Mouse (Mus musculus) CH12.LX (cell line): Measurements from ENCODE around the gene Tcp11. TPM values are rescaled to one million over a fixed set of nuclear protein-coding genes. Genes with fewer than 3 reads are reported as not detected.

Source experiments
- DNase-seq: peaks from one replicate; pipeline ENCODE4 v3.0.0-alpha.2; 2013; ENCODE audit errors: extremely low read depth
- H3K27ac ChIP-seq: 2 replicates; pipeline ENCODE4 v1.5.1; 2012; ENCODE audit warnings: low read depth, mild to moderate bottlenecking, control low read depth, moderate library complexity; ENCODE audit not compliant: insufficient read depth
- H3K27me3 ChIP-seq: replicated peaks from 2 replicates; pipeline ENCODE3; 2012; ENCODE audit warnings: inconsistent platforms
- H3K36me3 ChIP-seq, 2 experiments: replicated peaks in 1 of 2; 2 replicates each; pipeline versions ENCODE3 to v1.6.1; 2012; ENCODE audit warnings: inconsistent platforms in 1 of 2, low read length in 1 of 2, mild to moderate bottlenecking in 1 of 2, mixed read lengths in 1 of 2, moderate library complexity in 1 of 2; ENCODE audit not compliant: control insufficient read depth in 1 of 2, insufficient read depth in 1 of 2
- H3K4me1 ChIP-seq, 2 experiments: 2 replicates each; pipeline ENCODE4 v1.6.1; 2012; ENCODE audit warnings: inconsistent platforms in 1 of 2, moderate library complexity in 1 of 2; ENCODE audit not compliant: insufficient read depth in 2 of 2, control insufficient read depth in 1 of 2
- H3K4me2 ChIP-seq: 2 replicates; pipeline ENCODE4 v1.6.1; 2012; ENCODE audit warnings: low read depth, mild to moderate bottlenecking, control low read depth; ENCODE audit not compliant: poor library complexity, insufficient read depth, severe bottlenecking
- H3K4me3 ChIP-seq, 3 experiments: fragments of 150-350 bp in 1 of 3; sonication (generic) in 1 of 3; replicated peaks in 1 of 3; 2 replicates each; pipeline versions ENCODE3 to v1.5.1; 2011 to 2012; ENCODE audit warnings: low read depth in 2 of 3, low read length in 2 of 3, mild to moderate bottlenecking in 2 of 3, moderate library complexity in 2 of 3, control low read depth in 1 of 3, improper control_type of control experiment in 1 of 3, inconsistent platforms in 1 of 3, mixed read lengths in 1 of 3; ENCODE audit not compliant: poor library complexity in 1 of 3
- H3K79me2 ChIP-seq: replicated peaks from 2 replicates; pipeline ENCODE4 v1.6.1; 2012; ENCODE audit warnings: mild to moderate bottlenecking, moderate library complexity; ENCODE audit not compliant: control insufficient read depth, poor library complexity, insufficient read depth, severe bottlenecking; ENCODE audit errors: extremely low read depth
- H3K9ac ChIP-seq: 2 replicates; pipeline ENCODE4 v1.6.1; 2012; ENCODE audit warnings: low read depth, mild to moderate bottlenecking, control low read depth, moderate library complexity; ENCODE audit not compliant: insufficient read depth
- H3K9me3 ChIP-seq: replicated peaks from 2 replicates; pipeline ENCODE3; 2012; ENCODE audit warnings: low read length, inconsistent platforms, mixed read lengths
- BHLHE40 ChIP-seq: IDR thresholded peaks from 2 replicates; pipeline ENCODE4 v1.6.1; 2011; ENCODE audit warnings: mild to moderate bottlenecking, low read depth, low read length, improper control_type of control experiment
- CHD1 ChIP-seq: IDR thresholded peaks from 2 replicates; pipeline ENCODE4 v1.6.1; 2012; ENCODE audit warnings: low read depth, low read length, improper control_type of control experiment, inconsistent platforms
- CHD2 ChIP-seq: IDR thresholded peaks from 2 replicates; pipeline ENCODE4 v1.6.1; 2011; ENCODE audit warnings: low read length, improper control_type of control experiment
- CTCF ChIP-seq, 2 experiments: IDR thresholded peaks in 1 of 2; conservative IDR thresholded peaks in 1 of 2; 2 replicates each; pipeline ENCODE4 v1.5.1; 2011 to 2012; ENCODE audit warnings: low read depth in 2 of 2, low read length in 2 of 2, improper control_type of control experiment in 1 of 2, inconsistent platforms in 1 of 2, mild to moderate bottlenecking in 1 of 2, moderate library complexity in 1 of 2
- E2F4 ChIP-seq: IDR thresholded peaks from 2 replicates; pipeline ENCODE4 v1.6.1; 2011; ENCODE audit warnings: low read depth, low read length, improper control_type of control experiment; ENCODE audit not compliant: insufficient replicate concordance
- ELF1 ChIP-seq: IDR thresholded peaks from 2 replicates; pipeline ENCODE4 v1.6.1; 2014; ENCODE audit warnings: low read depth, mild to moderate bottlenecking, inconsistent platforms, low read length, improper control_type of control experiment
- EP300 ChIP-seq: IDR thresholded peaks from 2 replicates; pipeline ENCODE4 v1.6.1; 2011; ENCODE audit warnings: low read length, improper control_type of control experiment
- ETS1 ChIP-seq: conservative IDR thresholded peaks from 2 replicates; pipeline ENCODE4 v1.6.1; 2012; ENCODE audit warnings: low read depth, mild to moderate bottlenecking, inconsistent platforms, low read length, improper control_type of control experiment, moderate library complexity
- GABPA ChIP-seq: IDR thresholded peaks from 2 replicates; pipeline ENCODE4 v1.6.1; 2012; ENCODE audit warnings: low read depth, low read length, improper control_type of control experiment, inconsistent platforms; ENCODE audit not compliant: insufficient replicate concordance
- HCFC1 ChIP-seq: IDR thresholded peaks from 2 replicates; pipeline ENCODE4 v1.6.1; 2012; ENCODE audit warnings: low read depth, mild to moderate bottlenecking, inconsistent platforms, low read length, improper control_type of control experiment
- IRF4 ChIP-seq: IDR thresholded peaks from 2 replicates; pipeline ENCODE4 v1.6.1; 2014; ENCODE audit warnings: low read depth, mild to moderate bottlenecking, inconsistent platforms, low read length, improper control_type of control experiment
- JUN ChIP-seq: IDR thresholded peaks from 2 replicates; pipeline ENCODE4 v1.6.1; 2011; ENCODE audit warnings: low read depth, mild to moderate bottlenecking, low read length, improper control_type of control experiment, moderate library complexity; ENCODE audit not compliant: insufficient read depth
- JUND ChIP-seq: conservative IDR thresholded peaks from 2 replicates; pipeline ENCODE4 v1.6.1; 2011; ENCODE audit warnings: low read depth, low read length, improper control_type of control experiment
- KAT2A ChIP-seq: IDR thresholded peaks from 2 replicates; pipeline ENCODE4 v1.6.1; 2012; ENCODE audit warnings: low read length, improper control_type of control experiment, inconsistent platforms; ENCODE audit not compliant: insufficient replicate concordance
- MAFK ChIP-seq: IDR thresholded peaks from 2 replicates; pipeline ENCODE4 v1.6.1; 2011; ENCODE audit warnings: low read length, improper control_type of control experiment; ENCODE audit not compliant: insufficient replicate concordance
- MAX ChIP-seq: IDR thresholded peaks from 2 replicates; pipeline ENCODE4 v1.6.1; 2011; ENCODE audit warnings: low read length, improper control_type of control experiment
- MAZ ChIP-seq: IDR thresholded peaks from 2 replicates; pipeline ENCODE4 v1.6.1; 2012; ENCODE audit warnings: low read depth, mild to moderate bottlenecking, inconsistent platforms, low read length, improper control_type of control experiment, moderate library complexity
- MEF2A ChIP-seq: IDR thresholded peaks from 2 replicates; pipeline ENCODE4 v1.6.1; 2014; ENCODE audit warnings: low read depth, mild to moderate bottlenecking, inconsistent platforms, low read length, improper control_type of control experiment, borderline replicate concordance
- MXI1 ChIP-seq: IDR thresholded peaks from 2 replicates; pipeline ENCODE4 v1.6.1; 2011; ENCODE audit warnings: mild to moderate bottlenecking, low read depth, low read length, improper control_type of control experiment
- MYC ChIP-seq: IDR thresholded peaks from 2 replicates; pipeline ENCODE4 v1.6.1; 2011; ENCODE audit warnings: low read depth, mild to moderate bottlenecking, improper control_type of control experiment, low read length
- NELFE ChIP-seq: IDR thresholded peaks from 2 replicates; pipeline ENCODE4 v1.6.1; 2011; ENCODE audit warnings: low read depth, low read length, improper control_type of control experiment
- POLR2A ChIP-seq: IDR thresholded peaks from 2 replicates; pipeline ENCODE4 v1.6.1; 2011; ENCODE audit warnings: low read depth, mild to moderate bottlenecking, improper control_type of control experiment, low read length
- POLR2AphosphoS2 ChIP-seq: IDR thresholded peaks from 2 replicates; pipeline ENCODE4 v1.6.1; 2011; ENCODE audit warnings: low read depth, low read length, improper control_type of control experiment
- RAD21 ChIP-seq: IDR thresholded peaks from 2 replicates; pipeline ENCODE4 v1.6.1; 2011; ENCODE audit warnings: low read depth, mild to moderate bottlenecking, low read length, improper control_type of control experiment, moderate library complexity
- RCOR1 ChIP-seq: conservative IDR thresholded peaks from 2 replicates; pipeline ENCODE4 v1.6.1; 2012; ENCODE audit warnings: low read depth, mild to moderate bottlenecking, inconsistent platforms, low read length, improper control_type of control experiment
- SIN3A ChIP-seq: IDR thresholded peaks from 2 replicates; pipeline ENCODE4 v1.6.1; 2012; ENCODE audit warnings: low read length, improper control_type of control experiment, inconsistent platforms
- SMC3 ChIP-seq: IDR thresholded peaks from 2 replicates; pipeline ENCODE4 v1.6.1; 2011; ENCODE audit warnings: low read depth, low read length, improper control_type of control experiment
- TBP ChIP-seq: conservative IDR thresholded peaks from 2 replicates; pipeline ENCODE4 v1.6.1; 2011; ENCODE audit warnings: low read depth, low read length, improper control_type of control experiment
- TCF12 ChIP-seq: IDR thresholded peaks from 2 replicates; pipeline ENCODE4 v1.6.1; 2014; ENCODE audit warnings: low read depth, mild to moderate bottlenecking, inconsistent platforms, low read length, improper control_type of control experiment
- UBTF ChIP-seq: IDR thresholded peaks from 2 replicates; pipeline ENCODE4 v1.6.1; 2012; ENCODE audit warnings: low read depth, mild to moderate bottlenecking, inconsistent platforms, low read length, improper control_type of control experiment, moderate library complexity
- USF1 ChIP-seq: IDR thresholded peaks from 2 replicates; pipeline ENCODE4 v1.6.1; 2014; ENCODE audit warnings: low read depth, mild to moderate bottlenecking, inconsistent platforms, low read length, improper control_type of control experiment
- ZC3H11A ChIP-seq: IDR thresholded peaks from 2 replicates; pipeline ENCODE4 v1.6.1; 2012; ENCODE audit warnings: low read depth, mild to moderate bottlenecking, inconsistent platforms, low read length, improper control_type of control experiment
- ZKSCAN1 ChIP-seq: IDR thresholded peaks from 2 replicates; pipeline ENCODE4 v1.6.1; 2012; ENCODE audit warnings: low read depth, inconsistent platforms, low read length, improper control_type of control experiment, borderline replicate concordance
- ZMIZ1 ChIP-seq: IDR thresholded peaks from 2 replicates; pipeline ENCODE4 v1.6.1; 2012; ENCODE audit warnings: low read depth, mild to moderate bottlenecking, inconsistent platforms, low read length, improper control_type of control experiment
- ZNF384 ChIP-seq: IDR thresholded peaks from 2 replicates; pipeline ENCODE4 v1.6.1; 2012; ENCODE audit warnings: low read depth, low read length, improper control_type of control experiment, inconsistent platforms
- dilution Hi-C: fragments of 300-500 bp; cut with MboI; formaldehyde crosslinking; loops from 2 replicates; pipeline ENCODE4 v1.14.3; 2020; ENCODE audit warnings: low sequenced_read_pairs; ENCODE audit not compliant: extremely low pct_unique_long_range_greater_than_20kb, extremely low pct_ligation_motif_present
- in situ Hi-C: fragments of 300-500 bp; cut with MboI; formaldehyde crosslinking; loops from 3 replicates; pipeline ENCODE4 v1.14.3; 2019; ENCODE audit warnings: low sequenced_read_pairs, low pct_ligation_motif_present, low pct_unique_long_range_greater_than_20kb, mixed read lengths
- polyA plus RNA-seq: library from polyadenylated mRNA; unstranded; fragments of >175 nt; gene quantifications from 2 replicates; pipeline ENCODE4 v1.2.1, GENCODE M21; 2012; ENCODE audit warnings: low read depth; ENCODE audit not compliant: insufficient read length
- total RNA-seq, 2 experiments: library from RNA; depleted of rRNA; stranded (reverse); fragments of 300-350 nt in 1 of 2; fragments of >200 nt in 1 of 2; gene quantifications; 2 replicates each; pipeline ENCODE4 v1.2.3; 2012 to 2014

Tcp11 gene
- total and polyA plus RNA-seq, 3 experiments = not detected

DNA sequence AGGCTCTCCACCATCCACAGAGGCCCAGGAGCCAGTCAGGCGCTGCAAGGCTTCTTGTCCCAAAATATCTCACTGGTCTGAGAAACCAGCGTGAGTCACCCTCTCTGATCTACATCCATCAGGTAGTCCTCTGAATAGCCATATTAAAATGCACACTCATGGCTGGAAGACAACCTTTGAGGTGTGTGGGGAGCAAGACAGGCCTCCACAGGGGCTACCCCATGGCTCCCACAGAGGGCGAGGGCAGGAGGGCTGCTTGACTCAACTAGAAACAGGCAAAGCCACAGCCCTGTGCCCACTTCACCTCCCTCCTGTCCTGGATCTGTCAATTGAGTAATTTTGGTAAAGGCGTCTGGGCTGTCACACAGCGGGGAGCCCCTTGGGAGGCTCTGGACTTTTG is 40.0 kb upstream of the Tcp11 start (continued):
- TF ChIP-seq KAT2A (no peak), GABPA (no peak), E2F4 (no peak), UBTF (no peak), MYC (no peak)

DNA sequence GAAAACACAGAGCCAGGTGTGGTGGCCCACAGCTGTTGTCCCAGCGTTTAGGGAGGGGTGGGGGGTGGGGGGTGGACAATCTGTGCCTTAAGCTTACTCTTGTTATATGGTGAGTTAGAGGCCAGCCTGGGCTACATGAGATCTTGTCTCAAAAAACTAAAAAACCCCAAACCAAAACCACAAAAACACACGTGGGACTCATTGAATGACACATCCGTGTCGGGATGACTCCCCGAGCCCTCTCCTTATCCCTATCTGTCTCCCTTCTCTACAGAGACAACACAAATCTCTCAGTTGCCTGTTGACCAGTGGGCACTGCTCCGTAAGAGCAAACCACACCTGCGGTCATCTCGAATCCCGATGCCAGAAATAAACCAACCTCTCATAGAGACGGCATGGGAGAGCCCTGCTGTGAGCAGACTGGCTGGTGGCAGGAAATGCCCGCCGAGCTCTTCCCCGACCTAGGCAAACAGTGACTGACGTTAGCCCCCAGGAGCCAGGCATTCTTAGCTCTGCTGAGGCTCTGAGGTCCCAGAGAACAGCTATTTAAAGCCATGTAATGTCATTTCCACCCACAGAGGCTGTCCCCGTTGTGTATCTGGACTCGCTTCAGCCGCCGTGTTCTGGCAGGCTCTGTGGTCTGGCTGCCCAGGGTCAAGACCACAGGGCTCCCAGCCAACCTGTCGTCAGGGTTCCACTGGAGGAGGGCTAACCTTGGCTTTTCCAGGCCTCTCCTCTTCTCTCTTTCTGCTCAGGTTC is 37.2 kb upstream of the Tcp11 start:
- Histone ChIP-seq H3K9me3 (peaks cover 19% of the 10 kb centered on the region), H3K36me3 (no peaks in the 10 kb centered on the region), H3K27me3 (peaks cover 13% of the 10 kb centered on the region), H3K4me1 (peaks cover 17 to 61% of the 10 kb centered on the region in 2 experiments), H3K4me2 (peak overlapping the region; percentile 17), H3K27ac (no peak overlapping the region), H3K9ac (no peak overlapping the region), H3K79me2 (no peaks in the 10 kb centered on the region), H3K4me3 (no peak overlapping the region)
- DNase-seq = peak; percentile 62
- dilution Hi-C loops = no loop called here
- TF ChIP-seq ETS1 (peak; percentile 57), ZNF384 (peak; percentile 72), BHLHE40 (peak; percentile 67), TCF12 (no peak; the same call in 1 of the 2 replicates), ZC3H11A (no peak), MYC (0 out of 2 replicates have a peak, but pooled peaks have one; percentile 53), SMC3 (no peak), EP300 (peak; percentile 68), E2F4 (no peak), MXI1 (0 out of 2 replicates have a peak, but pooled peaks have one; percentile 26), JUND (0 out of 2 replicates have a peak, but pooled peaks have one; percentile 24), RCOR1 (peak; percentile 62; the same call in 1 of the 2 replicates), ELF1 (no peak), CHD1 (no peak), CTCF (conservative IDR thresholded peaks at IDR 0.05 in 1 of 2, IDR thresholded peaks at IDR 0.05 in 1 of 2; ENCODE audit: low read depth in 2 of 2, low read length in 2 of 2) (no peak), MEF2A (peak; percentile 79), NELFE (no peak), GABPA (no peak), ZKSCAN1 (no peak), HCFC1 (no peak), JUN (peak; percentile 18; the same call in 1 of the 2 replicates), MAZ (0 out of 2 replicates have a peak, but pooled peaks have one; percentile 27), POLR2A (no peak), MAX (peak; percentile 71; the same call in 1 of the 2 replicates), UBTF (no peak), SIN3A (0 out of 2 replicates have a peak, but pooled peaks have one; percentile 41), RAD21 (no peak), IRF4 (peak; percentile 64), ZMIZ1 (no peak), USF1 (0 out of 2 replicates have a peak, but pooled peaks have one; percentile 4), POLR2AphosphoS2 (no peak), CHD2 (0 out of 2 replicates have a peak, but pooled peaks have one; percentile 28), MAFK (0 out of 2 replicates have a peak, but pooled peaks have one; percentile 38), TBP (no peak)
- in situ Hi-C loops = no loop called here
